Mouse (Mus musculus): ENCODE data around the gene Bmf. TPM values are rescaled to one million over a fixed set of nuclear protein-coding genes. Genes with fewer than 3 reads are reported as not detected.

Gene Bmf
- polyA plus RNA-seq, 1 experiment from 2014 or later, result 4.6 TPM

- H3K9me3 ChIP-seq, result no peaks in the 10 kb centered on the region
- no peaks in the 10 kb centered on the region for H3K27me3 ChIP-seq
- H3K36me3 ChIP-seq, result no peaks in the 10 kb centered on the region
- H3K27ac ChIP-seq (replicated peaks), result peak overlapping the region; percentile 71
- no peak overlapping the region for H3K4me2 ChIP-seq
- H3K4me1 ChIP-seq (replicated peaks), result peaks cover 54% of the 10 kb centered on the region
- no peak overlapping the region for H3K4me3 ChIP-seq
- H3K9ac ChIP-seq, result no peak overlapping the region
- WGBS, result 5% methylated on average over 7 of the region's 7 CpGs
- ATAC-seq (ENCODE audit: low read depth), result peak; percentile 20; the same call in 1 of the 2 replicates
Measured at GRCm38 (mm10) chr2:118529466-118530181, 19.9 kb downstream of the Bmf start.

- Histone ChIP-seq H3K27ac (replicated peaks) (no peak overlapping the region), H3K27me3 (no peaks in the 10 kb centered on the region), H3K4me1 (replicated peaks) (peaks cover 27% of the 10 kb centered on the region), H3K9me3 (no peaks in the 10 kb centered on the region), H3K36me3 (no peaks in the 10 kb centered on the region), H3K4me3 (no peak overlapping the region), H3K4me2 (no peak overlapping the region), H3K9ac (no peak overlapping the region)
- WGBS, result 89% methylated on average over 5 of the region's 5 CpGs
- ATAC-seq (ENCODE audit: low read depth), result no peak
Measured at GRCm38 (mm10) chr2:118526545-118526944, 22.9 kb downstream of the Bmf start.

DNA sequence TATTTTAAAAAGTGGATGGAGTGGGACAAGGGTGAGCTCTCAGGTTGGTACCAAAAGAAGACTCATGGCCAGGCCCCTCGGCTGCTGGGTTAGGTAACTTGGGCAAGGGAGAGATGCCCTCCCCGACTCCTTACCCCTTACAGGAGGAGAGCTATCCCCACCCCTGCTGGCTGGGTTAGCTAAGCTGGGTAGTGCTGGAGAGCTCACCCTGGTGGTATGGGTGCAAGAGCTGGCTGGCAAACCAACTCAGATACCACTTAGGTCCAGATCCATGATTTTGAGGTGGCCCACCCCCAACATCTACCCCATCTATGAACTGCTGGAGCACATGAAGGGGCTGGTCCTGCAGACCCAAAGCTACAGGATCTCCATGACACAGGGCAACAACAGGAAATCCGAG lies 24.7 kb downstream of the Bmf start:
- no peaks in the 10 kb centered on the region for H3K27me3 ChIP-seq
- peaks cover 23% of the 10 kb centered on the region for H3K4me1 ChIP-seq (replicated peaks)
- no peaks in the 10 kb centered on the region for H3K36me3 ChIP-seq
- H3K27ac ChIP-seq (replicated peaks), result no peak overlapping the region
- H3K9ac ChIP-seq, result no peak overlapping the region
- no peaks in the 10 kb centered on the region for H3K9me3 ChIP-seq
- no peak overlapping the region for H3K4me2 ChIP-seq
- WGBS, result 85% methylated on average over 3 of the region's 3 CpGs
- H3K4me3 ChIP-seq, result no peak overlapping the region
- no peak for ATAC-seq (ENCODE audit: low read depth)

DNA sequence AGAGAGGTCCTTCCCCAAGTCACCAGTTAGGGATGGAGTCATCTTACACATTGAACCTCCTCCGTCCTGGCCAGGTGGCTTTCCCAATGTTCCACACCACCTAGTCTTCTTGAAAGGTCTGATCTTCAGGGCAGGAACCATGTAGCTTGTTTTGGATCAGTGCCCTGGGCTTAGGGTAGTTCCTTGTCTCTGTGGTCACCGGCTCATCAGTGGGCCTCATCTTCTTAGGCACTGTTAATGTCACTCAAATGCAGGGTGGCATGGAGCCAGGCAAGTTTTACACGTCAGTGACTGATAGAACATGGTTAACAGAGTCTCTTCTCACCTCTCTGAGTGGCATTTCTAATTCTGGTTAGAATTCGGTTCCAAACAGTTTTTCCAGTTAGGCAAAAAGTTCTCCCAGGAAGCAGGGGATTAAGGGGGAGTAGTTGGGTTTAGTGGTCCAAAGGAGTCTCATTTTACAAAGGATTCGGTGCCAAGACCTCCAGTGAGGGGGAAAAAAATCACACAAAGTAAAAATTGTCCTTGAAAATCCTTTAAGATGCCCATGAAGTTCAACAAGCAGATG lies 26.2 kb downstream of the Bmf start:
- Histone ChIP-seq H3K4me3 (no peak overlapping the region), H3K36me3 (no peaks in the 10 kb centered on the region), H3K9ac (no peak overlapping the region), H3K4me2 (no peak overlapping the region), H3K27me3 (no peaks in the 10 kb centered on the region), H3K4me1 (replicated peaks) (peaks cover 26% of the 10 kb centered on the region), H3K27ac (replicated peaks) (no peak overlapping the region), H3K9me3 (no peaks in the 10 kb centered on the region)
- 71% methylated on average over 5 of the region's 5 CpGs for WGBS
- ATAC-seq (ENCODE audit: low read depth), result no peak

- Histone ChIP-seq H3K9ac (no peak overlapping the region), H3K27ac (replicated peaks) (no peak overlapping the region), H3K27me3 (no peaks in the 10 kb centered on the region), H3K36me3 (no peaks in the 10 kb centered on the region), H3K4me3 (no peak overlapping the region), H3K4me2 (no peak overlapping the region), H3K4me1 (replicated peaks) (peaks cover 26% of the 10 kb centered on the region), H3K9me3 (no peaks in the 10 kb centered on the region)
- ATAC-seq (ENCODE audit: low read depth), result no peak
- WGBS, result 28% methylated on average over 2 of the region's 2 CpGs
Measured at GRCm38 (mm10) chr2:118522265-118522664, 27.2 kb downstream of the Bmf start.

DNA sequence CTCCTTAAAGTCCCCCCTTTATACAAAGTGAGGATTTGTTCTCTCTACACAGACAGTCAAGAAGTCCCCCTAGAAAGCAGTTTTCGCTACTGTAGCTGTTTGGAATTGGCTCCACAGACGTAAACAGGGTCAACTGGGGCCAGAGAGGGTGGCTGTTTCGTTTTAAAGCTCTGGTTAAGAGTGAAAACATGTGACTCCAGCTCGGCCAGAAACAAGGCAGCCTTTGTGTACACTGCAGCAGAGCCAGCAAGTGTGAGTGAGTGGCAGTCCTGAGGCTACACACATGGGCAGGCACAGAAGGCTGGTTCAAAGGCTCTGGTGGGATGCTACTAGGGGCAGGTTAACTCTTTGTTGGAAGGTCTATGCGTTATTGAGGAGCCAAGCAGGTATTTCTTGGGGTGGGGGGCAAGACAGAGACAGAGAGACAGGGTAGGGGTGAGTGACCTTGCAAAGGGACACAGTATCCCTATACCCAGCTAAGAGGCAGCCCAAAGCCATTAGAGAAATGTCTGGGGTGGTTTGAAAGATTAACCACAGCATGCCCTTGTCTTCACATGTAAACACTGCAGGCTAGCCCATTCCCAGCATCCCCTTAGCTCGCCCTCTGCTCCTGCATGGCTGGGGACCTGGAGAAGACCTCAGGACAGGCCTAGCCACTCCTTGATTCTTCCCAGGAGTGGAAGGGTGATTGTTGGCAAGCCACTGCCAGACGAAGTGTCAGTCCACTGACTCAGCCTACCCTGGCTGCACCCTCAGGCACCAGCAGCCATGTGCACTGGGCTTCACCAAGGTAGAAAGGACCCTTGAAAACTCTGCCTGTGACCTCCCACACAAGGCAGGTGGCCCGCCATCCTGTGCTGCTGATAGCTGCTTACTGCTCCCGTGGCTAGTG lies 29.2 kb downstream of the Bmf start:
- peak overlapping the region; percentile 75 for H3K27ac ChIP-seq (replicated peaks)
- H3K27me3 ChIP-seq, result no peaks in the 10 kb centered on the region
- WGBS, result 37% methylated on average over 9 of the region's 9 CpGs
- H3K4me3 ChIP-seq, result no peak overlapping the region
- H3K36me3 ChIP-seq, result no peaks in the 10 kb centered on the region
- no peak overlapping the region for H3K9ac ChIP-seq
- no peaks in the 10 kb centered on the region for H3K9me3 ChIP-seq
- peak; percentile 88 for ATAC-seq (ENCODE audit: low read depth)
- peaks cover 26% of the 10 kb centered on the region for H3K4me1 ChIP-seq (replicated peaks)
- no peak overlapping the region for H3K4me2 ChIP-seq

DNA sequence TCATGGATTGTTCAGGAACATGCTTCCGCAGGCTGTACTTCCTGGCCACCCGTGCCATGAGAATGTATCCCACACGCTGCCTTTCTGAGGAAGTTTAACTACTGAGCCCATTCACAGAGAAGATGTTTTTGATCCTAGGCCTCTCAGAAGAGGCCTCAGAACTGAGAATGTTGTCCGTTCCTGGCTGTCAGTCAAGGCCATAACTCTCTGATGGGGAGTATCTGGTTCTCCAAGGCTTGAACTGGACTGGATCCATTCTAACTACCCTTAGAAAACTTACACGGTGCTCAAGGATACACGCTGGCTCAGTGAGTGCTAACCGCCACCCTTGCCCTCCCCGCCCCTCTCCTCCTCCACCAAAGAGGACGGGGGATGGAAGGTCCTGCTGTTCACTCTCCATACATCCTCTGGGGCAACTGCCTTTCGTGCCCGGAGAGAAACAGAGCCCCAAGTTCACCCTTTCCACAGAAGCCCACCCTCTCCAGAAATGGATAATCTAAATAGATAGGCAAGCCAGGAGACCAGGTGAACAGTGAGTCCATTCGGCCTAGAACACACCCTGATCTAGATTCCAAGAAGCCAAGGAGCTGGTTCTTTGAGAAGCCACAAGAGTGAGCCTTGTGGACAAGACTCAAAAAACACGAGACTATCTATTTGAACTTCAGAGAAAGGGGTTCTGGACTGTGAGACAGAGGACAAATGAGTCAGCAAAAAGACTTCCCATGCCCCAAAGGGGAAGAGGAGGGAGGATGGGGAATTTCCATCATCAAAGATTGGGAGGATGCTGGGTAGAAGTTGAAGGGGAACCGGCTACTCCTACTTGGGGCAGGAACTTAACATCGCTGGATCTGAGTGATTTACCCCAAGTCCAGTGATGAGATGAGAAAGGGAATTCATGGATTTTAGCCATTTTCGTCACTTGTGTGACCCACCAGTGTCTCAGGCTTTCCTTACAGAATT lies 36.8 kb downstream of the Bmf start:
- Histone ChIP-seq H3K9ac (no peak overlapping the region), H3K4me3 (no peak overlapping the region), H3K27ac (replicated peaks) (no peak overlapping the region), H3K4me1 (replicated peaks) (peaks cover 33% of the 10 kb centered on the region), H3K4me2 (no peak overlapping the region), H3K27me3 (peaks cover 11% of the 10 kb centered on the region), H3K9me3 (no peaks in the 10 kb centered on the region), H3K36me3 (no peaks in the 10 kb centered on the region)
- no peak for ATAC-seq (ENCODE audit: low read depth)
- 80% methylated on average over 16 of the region's 16 CpGs for WGBS

DNA sequence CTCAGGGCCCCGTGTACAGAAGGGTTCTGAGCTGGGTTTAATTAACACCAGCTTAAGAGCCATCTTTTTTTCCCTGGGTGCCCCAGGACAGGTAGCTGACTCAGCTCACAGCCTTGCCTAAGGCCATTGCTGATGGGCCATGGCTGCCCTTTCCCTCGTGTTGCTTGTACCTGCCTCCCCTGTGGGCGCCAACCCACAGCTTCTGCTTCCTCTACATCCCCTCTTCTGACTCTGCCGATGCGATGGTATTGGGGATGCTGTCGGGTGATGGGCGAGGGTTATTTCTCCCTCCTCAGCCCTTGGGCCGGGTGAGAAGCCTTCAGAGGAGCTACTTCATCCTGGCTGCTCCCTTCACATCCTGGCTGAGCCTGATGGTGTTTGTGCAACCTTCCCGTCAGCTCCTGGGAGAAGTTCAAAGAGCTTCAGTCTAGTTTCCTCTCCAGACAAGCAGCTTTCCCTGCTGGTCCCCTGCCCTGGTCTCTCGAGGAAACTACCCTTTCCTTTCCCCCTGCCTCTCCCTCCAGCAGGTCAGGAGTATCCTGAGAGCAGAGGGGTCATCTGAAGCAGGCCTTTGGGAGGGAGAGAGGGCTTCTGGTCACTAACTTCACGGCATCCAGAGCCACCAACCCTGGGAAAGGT lies 37.6 kb downstream of the Bmf start:
- Histone ChIP-seq H3K27ac (replicated peaks) (peak overlapping the region; percentile 25; the same call in 1 of the 2 replicates), H3K4me2 (no peak overlapping the region), H3K36me3 (no peaks in the 10 kb centered on the region), H3K4me3 (no peak overlapping the region), H3K4me1 (replicated peaks) (peaks cover 33% of the 10 kb centered on the region), H3K9me3 (no peaks in the 10 kb centered on the region), H3K9ac (no peak overlapping the region), H3K27me3 (peaks cover 11% of the 10 kb centered on the region)
- no peak for ATAC-seq (ENCODE audit: low read depth)
- 64% methylated on average over 11 of the region's 11 CpGs for WGBS

DNA sequence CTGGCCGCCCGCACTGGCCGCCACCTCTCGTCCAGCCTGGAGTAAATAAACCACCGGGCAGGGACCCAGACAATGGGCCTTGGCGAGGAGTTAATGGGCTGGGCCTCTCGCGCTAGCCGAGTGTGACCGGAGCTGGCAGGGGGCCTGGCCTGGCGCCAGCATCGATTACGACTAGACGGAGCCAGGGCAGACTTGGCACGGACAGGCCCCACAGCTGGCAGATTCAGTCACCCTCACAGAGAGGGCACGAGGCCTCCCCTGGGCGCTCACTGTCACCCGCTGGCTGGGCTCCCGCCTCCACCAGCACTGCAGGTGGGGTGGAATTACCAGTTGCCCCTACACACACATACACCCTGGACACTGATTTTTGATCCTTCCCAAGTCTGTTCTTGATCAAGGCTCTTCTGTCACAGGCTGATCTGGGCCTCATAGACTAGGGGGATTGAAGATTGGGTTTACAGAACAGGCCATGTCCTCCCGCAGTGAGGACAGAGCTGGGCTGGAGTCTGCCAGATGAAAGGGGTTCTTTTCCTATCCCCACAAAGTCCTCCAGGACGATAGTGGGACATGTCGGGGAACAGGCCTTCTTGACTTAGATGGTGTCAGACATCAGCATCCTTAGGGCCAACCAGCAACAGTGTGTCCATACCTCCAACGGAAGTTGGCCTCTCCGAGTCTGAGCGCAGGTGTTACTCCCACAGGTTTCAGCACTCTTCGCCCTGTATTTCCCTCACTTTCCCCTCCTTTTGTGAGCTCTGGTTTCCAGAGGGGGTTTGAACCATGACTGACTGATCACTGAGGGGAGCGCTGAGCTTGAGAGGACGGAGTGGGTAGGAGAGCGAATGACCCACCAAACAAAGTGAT lies 38.8 kb downstream of the Bmf start:
- H3K9ac ChIP-seq, result 0 out of 2 replicates have a peak overlapping the region, but pooled peaks have one; percentile 38
- WGBS, result 32% methylated on average over 29 of the region's 29 CpGs
- peak overlapping the region; percentile 21 for H3K4me2 ChIP-seq

DNA sequence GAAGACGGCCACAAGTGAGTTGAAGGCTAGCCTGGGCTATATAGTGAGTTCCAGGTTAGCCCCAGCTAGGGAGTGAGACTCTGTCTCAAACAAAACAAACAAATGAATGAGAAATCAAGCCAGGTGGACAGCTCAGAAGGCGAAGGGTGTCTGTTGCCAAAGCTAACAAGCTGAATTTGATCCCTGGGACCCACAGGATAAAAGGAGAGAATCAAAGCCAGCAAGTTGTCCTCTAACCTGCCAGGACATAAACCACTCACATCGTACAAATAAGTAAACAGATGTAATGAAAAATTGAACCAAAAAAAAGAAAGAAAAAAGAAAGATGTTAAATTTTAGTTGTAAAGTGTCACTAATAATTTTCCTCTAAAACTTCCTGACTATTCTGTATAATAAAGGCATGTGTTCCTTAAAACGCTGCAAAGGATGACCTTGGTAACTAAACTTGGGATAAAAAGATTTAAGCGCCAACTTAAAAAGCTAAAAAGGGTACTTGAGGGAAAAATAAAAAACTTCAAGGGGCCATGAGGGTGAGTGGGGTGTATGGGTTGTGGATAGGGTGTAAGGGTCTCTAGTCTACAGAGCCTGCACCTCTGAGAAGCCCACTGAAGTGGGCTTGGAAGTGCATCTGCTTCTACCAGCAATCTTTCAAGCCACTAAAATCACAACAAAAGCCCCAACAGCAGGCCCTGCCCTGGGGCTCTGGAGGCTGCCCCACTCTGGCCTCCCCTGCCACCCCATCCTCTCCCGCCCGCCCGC lies 39.6 kb downstream of the Bmf start:
- Histone ChIP-seq H3K36me3 (no peaks in the 10 kb centered on the region), H3K9me3 (no peaks in the 10 kb centered on the region; the same call in 1 of the 2 replicates), H3K4me2 (peak overlapping the region; percentile 21), H3K9ac (0 out of 2 replicates have a peak overlapping the region, but pooled peaks have one; percentile 38), H3K27ac (replicated peaks) (peak overlapping the region; percentile 82), H3K27me3 (peaks cover 11% of the 10 kb centered on the region), H3K4me3 (no peak overlapping the region), H3K4me1 (replicated peaks) (peaks cover 33% of the 10 kb centered on the region)
- peak; percentile 69 for ATAC-seq (ENCODE audit: low read depth)
- WGBS, result 42% methylated on average over 8 of the region's 8 CpGs

More for the DNA sequence above, 38.8 kb downstream of the Bmf start:
- Histone ChIP-seq H3K27me3 (peaks cover 11% of the 10 kb centered on the region), H3K27ac (replicated peaks) (peak overlapping the region; percentile 82), H3K4me1 (replicated peaks) (peaks cover 33% of the 10 kb centered on the region), H3K9me3 (no peaks in the 10 kb centered on the region), H3K36me3 (no peaks in the 10 kb centered on the region), H3K4me3 (no peak overlapping the region)
- ATAC-seq (ENCODE audit: low read depth), result peak; percentile 94
